Mouse (Mus musculus): ENCODE measurements around the gene Wdcp.

GRCm38 (mm10) chr12:4873531-4873930, 30.4 kb downstream of the Wdcp start:
- TF ChIP-seq CTCF (IDR thresholded peaks at IDR 0.05; ENCODE audit: control insufficient read depth, insufficient read depth, insufficient replicate concordance, low read depth, low read length) (no peak), POLR2A (IDR thresholded peaks at IDR 0.05; ENCODE audit: control insufficient read depth, low read depth, low read length) (no peak)
